Mouse (Mus musculus) embryonic facial prominence, embryonic 10.5 days (tissue): ENCODE measurements around the gene Cln5. TPM values are rescaled to one million over a fixed set of nuclear protein-coding genes. Genes with fewer than 3 reads are reported as not detected.

Experiments
- DNase-seq: peaks from one replicate; pipeline ENCODE4 v3.0.0-alpha.2; 2017; ENCODE audit warnings: low spot score
- H3K27ac ChIP-seq: fragments of 300-500 bp; sonication (generic); replicated peaks from 2 replicates; pipeline ENCODE4 v1.5.1; 2016; ENCODE audit warnings: mild to moderate bottlenecking
- H3K27me3 ChIP-seq: fragments of 300-500 bp; sonication (generic); replicated peaks from 2 replicates; pipeline ENCODE4 v1.6.1; 2016; ENCODE audit warnings: low read depth, mild to moderate bottlenecking; ENCODE audit not compliant: poor library complexity, severe bottlenecking
- H3K36me3 ChIP-seq: fragments of 300-500 bp; sonication (generic); replicated peaks from 2 replicates; pipeline ENCODE4 v1.6.1; 2016; ENCODE audit warnings: mild to moderate bottlenecking, moderate library complexity
- H3K4me1 ChIP-seq: fragments of 300-500 bp; sonication (generic); 2 replicates; pipeline ENCODE4 v1.6.1; 2016
- H3K4me3 ChIP-seq: fragments of 300-500 bp; sonication (generic); 2 replicates; pipeline ENCODE4 v1.5.1; 2016; ENCODE audit warnings: mild to moderate bottlenecking, moderate library complexity
- H3K9me3 ChIP-seq: fragments of 300-500 bp; sonication (generic); 2 replicates; pipeline ENCODE4 v1.6.1; 2016; ENCODE audit warnings: mild to moderate bottlenecking
- WGBS: fragments of 180-500 bp; shearing (Covaris S2); methylation state at CpG from one replicate; pipeline ENCODE4 v1.1.7; 2016; 5-methylcytosine and 5-hydroxymethylcytosine counted together
- polyA plus RNA-seq: library from polyadenylated mRNA; unstranded; fragments of >200 nt; fragmentation: Nextera tagmentation; extraction: Ambion mirVana; gene quantifications from 2 replicates; pipeline ENCODE4 v1.2.1, GENCODE M21; 2016

Gene Cln5
- polyA plus RNA-seq, 1 experiment from 2014 or later, result 24.0 TPM

GRCm38 (mm10) chr14:103101171-103101570, 31.2 kb downstream of the Cln5 start:
- WGBS, result 84% methylated on average over 3 of the region's 3 CpGs
- peaks cover 16% of the 10 kb centered on the region for H3K4me1 ChIP-seq
- no peak for DNase-seq
- no peak overlapping the region for H3K4me3 ChIP-seq
- peaks cover 6% of the 10 kb centered on the region for H3K36me3 ChIP-seq
- no peaks in the 10 kb centered on the region for H3K27me3 ChIP-seq
- H3K9me3 ChIP-seq, result no peaks in the 10 kb centered on the region
- H3K27ac ChIP-seq, result no peak overlapping the region

GRCm38 (mm10) chr14:103102246-103102645, 32.2 kb downstream of the Cln5 start:
- WGBS, result 78% methylated on average over 6 of the region's 6 CpGs
- DNase-seq, result no peak
- H3K27me3 ChIP-seq, result no peaks in the 10 kb centered on the region
- no peaks in the 10 kb centered on the region for H3K36me3 ChIP-seq
- no peak overlapping the region for H3K27ac ChIP-seq
- H3K9me3 ChIP-seq, result no peaks in the 10 kb centered on the region
- peaks cover 10% of the 10 kb centered on the region for H3K4me1 ChIP-seq
- H3K4me3 ChIP-seq, result no peak overlapping the region

- Histone ChIP-seq H3K4me1 (peaks cover 4% of the 10 kb centered on the region), H3K9me3 (no peaks in the 10 kb centered on the region), H3K27me3 (no peaks in the 10 kb centered on the region), H3K4me3 (no peak overlapping the region), H3K27ac (no peak overlapping the region; the same call in 1 of the 2 replicates), H3K36me3 (no peaks in the 10 kb centered on the region)
- DNase-seq, result no peak
- WGBS, result 83% methylated on average over 10 of the region's 10 CpGs
Observed at GRCm38 (mm10) chr14:103102731-103103335, 32.8 kb downstream of the Cln5 start.

GRCm38 (mm10) chr14:103106301-103106700, 36.3 kb downstream of the Cln5 start:
- no peak for DNase-seq
- Histone ChIP-seq H3K4me3 (no peak overlapping the region), H3K9me3 (no peaks in the 10 kb centered on the region), H3K27ac (no peak overlapping the region), H3K27me3 (no peaks in the 10 kb centered on the region), H3K4me1 (no peaks in the 10 kb centered on the region), H3K36me3 (peaks cover under 1% of the 10 kb centered on the region; the same call in 1 of the 2 replicates)
- 95% methylated on average over 2 of the region's 2 CpGs for WGBS

GRCm38 (mm10) chr14:103109971-103110370, 40.0 kb downstream of the Cln5 start:
- H3K9me3 ChIP-seq, result no peaks in the 10 kb centered on the region
- no peak for DNase-seq
- WGBS, result 88% methylated on average over 4 of the region's 4 CpGs
- no peak overlapping the region for H3K27ac ChIP-seq
- H3K4me3 ChIP-seq, result no peak overlapping the region
- peaks cover 25% of the 10 kb centered on the region for H3K36me3 ChIP-seq
- H3K27me3 ChIP-seq, result no peaks in the 10 kb centered on the region
- H3K4me1 ChIP-seq, result no peaks in the 10 kb centered on the region

GRCm38 (mm10) chr14:103112606-103113363, 42.8 kb downstream of the Cln5 start:
- 93% methylated on average over 3 of the region's 3 CpGs for WGBS
- Histone ChIP-seq H3K9me3 (no peaks in the 10 kb centered on the region), H3K4me1 (no peaks in the 10 kb centered on the region), H3K27ac (no peak overlapping the region), H3K36me3 (peaks cover 53% of the 10 kb centered on the region), H3K27me3 (no peaks in the 10 kb centered on the region), H3K4me3 (no peak overlapping the region)
- DNase-seq, result no peak

- peaks cover 73% of the 10 kb centered on the region for H3K36me3 ChIP-seq
- no peak overlapping the region for H3K27ac ChIP-seq
- WGBS, result 90% methylated on average over 3 of the region's 3 CpGs
- no peak overlapping the region for H3K4me3 ChIP-seq
- no peaks in the 10 kb centered on the region for H3K9me3 ChIP-seq
- no peak for DNase-seq
- no peaks in the 10 kb centered on the region for H3K4me1 ChIP-seq
- no peaks in the 10 kb centered on the region for H3K27me3 ChIP-seq
Observed at GRCm38 (mm10) chr14:103114994-103115670, 45.1 kb downstream of the Cln5 start.

GRCm38 (mm10) chr14:103125756-103126155, 55.7 kb downstream of the Cln5 start:
- Histone ChIP-seq H3K4me3 (no peak overlapping the region), H3K4me1 (peaks cover 9% of the 10 kb centered on the region), H3K27me3 (no peaks in the 10 kb centered on the region), H3K36me3 (peaks cover 79% of the 10 kb centered on the region), H3K9me3 (no peaks in the 10 kb centered on the region), H3K27ac (no peak overlapping the region)
- 86% methylated on average over 6 of the region's 6 CpGs for WGBS
- no peak for DNase-seq

Other genes starting within 250 kb of the Cln5 start
- 6.2 and 8.8 TPM in 2 replicates for gene Kctd12, start 87.6 kb upstream of the Cln5 start, polyA plus RNA-seq
- not detected in 2 replicates for gene Acod1, start 23.2 kb upstream of the Cln5 start, polyA plus RNA-seq
- 13.9 and 15.0 TPM in 2 replicates for gene Fbxl3, start 29.4 kb downstream of the Cln5 start, polyA plus RNA-seq